Mouse (Mus musculus) forebrain, embryonic 12.5 days (tissue): Measurements from ENCODE around the gene Wdfy3. TPM values are rescaled to one million over a fixed set of nuclear protein-coding genes. Genes with fewer than 3 reads are reported as not detected.

ENCODE experiments used
- ATAC-seq: fragments of 200-750 bp; cut with Nextera tagmentation; 2 replicates; pipeline ENCODE4 v1.8.0; 2017; ENCODE audit warnings: moderate TSS enrichment; ENCODE audit not compliant: low FRiP score
- H3K27ac ChIP-seq: fragments of 300-500 bp; sonication (generic); 2 replicates; pipeline ENCODE4 v1.5.1; 2016; ENCODE audit warnings: mild to moderate bottlenecking
- H3K27me3 ChIP-seq: fragments of 300-500 bp; sonication (generic); 2 replicates; pipeline ENCODE4 v1.6.1; 2016; ENCODE audit warnings: mild to moderate bottlenecking
- H3K36me3 ChIP-seq: fragments of 300-500 bp; sonication (generic); replicated peaks from 2 replicates; pipeline ENCODE4 v1.6.1; 2016; ENCODE audit warnings: mild to moderate bottlenecking
- H3K4me1 ChIP-seq: fragments of 300-500 bp; sonication (generic); 2 replicates; pipeline ENCODE4 v1.6.1; 2016
- H3K4me2 ChIP-seq: fragments of 300-500 bp; sonication (generic); 2 replicates; pipeline ENCODE4 v1.6.1; 2016; ENCODE audit warnings: mild to moderate bottlenecking, moderate library complexity
- H3K4me3 ChIP-seq: fragments of 300-500 bp; sonication (generic); replicated peaks from 2 replicates; pipeline ENCODE4 v1.5.1; 2016; ENCODE audit warnings: mild to moderate bottlenecking
- H3K9ac ChIP-seq: fragments of 300-500 bp; sonication (generic); 2 replicates; pipeline ENCODE4 v1.6.1; 2016; ENCODE audit warnings: mild to moderate bottlenecking
- H3K9me3 ChIP-seq: fragments of 300-500 bp; sonication (generic); 2 replicates; pipeline ENCODE4 v1.6.1; 2016
- WGBS: fragments of 180-500 bp; shearing (Covaris S2); methylation state at CpG from one replicate; pipeline ENCODE4 v1.1.7; 2016; 5-methylcytosine and 5-hydroxymethylcytosine counted together
- polyA plus RNA-seq: library from polyadenylated mRNA; unstranded; fragments of >200 nt; fragmentation: Nextera tagmentation; extraction: Ambion mirVana; gene quantifications from 2 replicates; pipeline ENCODE4 v1.2.1, GENCODE M21; 2016

Gene Wdfy3
- polyA plus RNA-seq, 1 experiment from 2014 or later: 29.7 TPM

DNA sequence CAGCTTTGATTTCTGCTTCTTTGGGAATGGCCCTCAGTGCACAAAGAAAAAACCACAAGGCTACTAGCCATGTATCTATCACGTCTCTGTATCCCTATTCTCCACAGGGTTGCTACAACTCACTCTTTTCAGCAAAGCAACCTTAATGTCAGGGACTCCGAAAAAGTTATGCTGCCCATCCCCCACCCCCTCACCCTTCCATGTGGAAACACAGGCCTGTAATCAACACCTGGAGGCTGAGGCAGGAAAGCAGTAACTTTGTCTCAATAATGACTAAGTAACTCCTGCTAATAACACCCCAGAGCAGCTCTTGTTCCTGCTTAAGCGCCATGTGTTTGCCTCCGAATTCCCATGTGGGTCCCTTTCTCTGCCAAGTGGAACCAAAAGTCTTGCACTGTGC lies 17.3 kb downstream of the Wdfy3 start:
- Histone ChIP-seq H3K36me3 (no peaks in the 10 kb centered on the region), H3K4me2 (no peak overlapping the region), H3K9ac (no peak overlapping the region), H3K27me3 (no peaks in the 10 kb centered on the region), H3K4me3 (no peak overlapping the region), H3K9me3 (no peaks in the 10 kb centered on the region), H3K27ac (no peak overlapping the region), H3K4me1 (peaks cover 15% of the 10 kb centered on the region)
- ATAC-seq: no peak
- 89% methylated on average over 4 of the region's 4 CpGs for WGBS

- peaks cover 10% of the 10 kb centered on the region; the same call in 1 of the 2 replicates for H3K4me1 ChIP-seq
- H3K4me3 ChIP-seq: no peak overlapping the region
- no peaks in the 10 kb centered on the region for H3K27me3 ChIP-seq
- H3K9me3 ChIP-seq: no peaks in the 10 kb centered on the region
- no peak overlapping the region for H3K27ac ChIP-seq
- H3K9ac ChIP-seq: no peak overlapping the region
- WGBS: 97% methylated on average over 1 of the region's 1 CpGs
- no peak overlapping the region for H3K4me2 ChIP-seq
- ATAC-seq: no peak
- no peaks in the 10 kb centered on the region for H3K36me3 ChIP-seq
These were observed 19.0 kb downstream of the Wdfy3 start for GRCm38 (mm10) chr5:102050677-102051076.

DNA sequence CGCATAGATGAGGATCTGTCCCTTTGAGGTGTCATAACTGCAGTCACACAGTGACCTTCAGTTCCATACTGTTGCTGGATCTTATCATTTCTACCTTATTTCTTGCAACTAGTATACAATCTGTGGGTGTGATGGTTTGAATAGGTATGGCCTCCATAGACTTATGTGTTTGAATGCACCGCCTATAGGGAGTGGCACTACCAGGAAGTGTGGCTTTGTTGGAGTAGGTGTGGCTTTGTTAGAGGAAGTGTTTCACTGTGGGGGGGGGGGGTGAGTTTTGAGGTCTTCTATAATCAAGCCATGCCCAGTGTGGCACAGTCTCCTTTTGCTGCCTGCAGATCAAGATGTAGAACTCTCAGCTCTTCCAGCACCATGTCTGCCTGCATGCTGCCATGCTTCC lies 21.3 kb downstream of the Wdfy3 start:
- Histone ChIP-seq H3K27me3 (no peaks in the 10 kb centered on the region), H3K4me1 (no peaks in the 10 kb centered on the region), H3K4me3 (no peak overlapping the region), H3K27ac (no peak overlapping the region), H3K4me2 (no peak overlapping the region), H3K36me3 (no peaks in the 10 kb centered on the region), H3K9ac (no peak overlapping the region), H3K9me3 (no peaks in the 10 kb centered on the region)
- WGBS: 94% methylated on average over 2 of the region's 2 CpGs
- ATAC-seq: no peak

GRCm38 (mm10) chr5:102046617-102047116 lies 23.1 kb downstream of the Wdfy3 start:
- no peak overlapping the region for H3K27ac ChIP-seq
- H3K36me3 ChIP-seq: no peaks in the 10 kb centered on the region
- WGBS: 91% methylated on average over 8 of the region's 8 CpGs
- no peaks in the 10 kb centered on the region for H3K4me1 ChIP-seq
- no peak overlapping the region for H3K9ac ChIP-seq
- H3K4me3 ChIP-seq: no peak overlapping the region
- ATAC-seq: no peak
- H3K27me3 ChIP-seq: no peaks in the 10 kb centered on the region
- no peaks in the 10 kb centered on the region for H3K9me3 ChIP-seq
- no peak overlapping the region for H3K4me2 ChIP-seq

GRCm38 (mm10) chr5:102045636-102046616 lies 23.8 kb downstream of the Wdfy3 start:
- Histone ChIP-seq H3K36me3 (peaks cover 6% of the 10 kb centered on the region), H3K27me3 (no peaks in the 10 kb centered on the region), H3K4me3 (no peak overlapping the region), H3K27ac (no peak overlapping the region), H3K9ac (no peak overlapping the region), H3K4me1 (no peaks in the 10 kb centered on the region), H3K4me2 (no peak overlapping the region), H3K9me3 (no peaks in the 10 kb centered on the region)
- WGBS: 89% methylated on average over 13 of the region's 13 CpGs
- ATAC-seq: 0 out of 2 replicates have a peak, but pooled peaks have one; percentile 30

- WGBS: 93% methylated on average over 8 of the region's 8 CpGs
- Histone ChIP-seq H3K27me3 (no peaks in the 10 kb centered on the region), H3K36me3 (peaks cover 14% of the 10 kb centered on the region), H3K4me1 (no peaks in the 10 kb centered on the region), H3K9me3 (no peaks in the 10 kb centered on the region), H3K4me2 (no peak overlapping the region), H3K4me3 (no peak overlapping the region), H3K27ac (no peak overlapping the region), H3K9ac (no peak overlapping the region)
- ATAC-seq: no peak
These were observed 24.5 kb downstream of the Wdfy3 start for GRCm38 (mm10) chr5:102045177-102045576.

DNA sequence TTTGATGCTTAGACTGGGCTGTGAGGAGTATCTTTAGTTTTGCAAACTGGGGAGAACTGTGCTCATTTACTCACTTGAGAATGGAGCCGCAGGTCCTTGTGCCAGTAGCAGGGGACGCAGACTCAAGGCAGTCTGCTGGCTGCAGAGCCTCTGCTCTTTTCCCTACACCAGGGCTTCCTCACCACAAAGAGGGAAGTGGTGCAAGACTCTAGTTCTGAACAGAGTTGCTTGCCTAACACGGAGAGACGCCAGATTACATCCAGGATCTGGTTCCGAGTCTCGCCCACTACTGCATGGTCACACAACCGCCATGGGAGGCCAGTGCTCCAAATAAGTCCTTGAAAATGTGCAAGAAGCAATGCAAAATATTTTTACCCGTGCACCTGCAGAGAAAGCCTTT lies 36.4 kb downstream of the Wdfy3 start:
- WGBS: 88% methylated on average over 8 of the region's 8 CpGs
- H3K4me3 ChIP-seq: no peak overlapping the region
- H3K36me3 ChIP-seq: peaks cover 97% of the 10 kb centered on the region
- no peak overlapping the region for H3K27ac ChIP-seq
- H3K9ac ChIP-seq: no peak overlapping the region
- H3K27me3 ChIP-seq: no peaks in the 10 kb centered on the region
- ATAC-seq: no peak
- 0 out of 2 replicates have a peak, but pooled peaks cover 3% of the 10 kb centered on the region for H3K9me3 ChIP-seq
- H3K4me2 ChIP-seq: no peak overlapping the region
- no peaks in the 10 kb centered on the region for H3K4me1 ChIP-seq

GRCm38 (mm10) chr5:102032594-102033240 lies 37.0 kb downstream of the Wdfy3 start:
- no peak overlapping the region for H3K9ac ChIP-seq
- ATAC-seq: no peak

GRCm38 (mm10) chr5:102032191-102032590 lies 37.5 kb downstream of the Wdfy3 start:
- H3K9me3 ChIP-seq: 0 out of 2 replicates have a peak, but pooled peaks cover 4% of the 10 kb centered on the region
- H3K4me3 ChIP-seq: no peak overlapping the region
- H3K9ac ChIP-seq: no peak overlapping the region
- H3K36me3 ChIP-seq: peaks cover 94% of the 10 kb centered on the region
- no peaks in the 10 kb centered on the region for H3K27me3 ChIP-seq
- no peak overlapping the region for H3K27ac ChIP-seq
- no peak overlapping the region for H3K4me2 ChIP-seq
- WGBS: 90% methylated on average over 3 of the region's 3 CpGs
- ATAC-seq: no peak
- no peaks in the 10 kb centered on the region for H3K4me1 ChIP-seq

More at GRCm38 (mm10) chr5:102032594-102033240, 37.0 kb downstream of the Wdfy3 start:
- Histone ChIP-seq H3K27ac (no peak overlapping the region), H3K27me3 (no peaks in the 10 kb centered on the region), H3K4me3 (no peak overlapping the region), H3K4me2 (no peak overlapping the region), H3K9me3 (0 out of 2 replicates have a peak, but pooled peaks cover 4% of the 10 kb centered on the region), H3K4me1 (no peaks in the 10 kb centered on the region), H3K36me3 (peaks cover 94% of the 10 kb centered on the region)
- WGBS: 93% methylated on average over 22 of the region's 22 CpGs

- Histone ChIP-seq H3K27me3 (no peaks in the 10 kb centered on the region), H3K36me3 (peaks cover 57% of the 10 kb centered on the region), H3K9ac (no peak overlapping the region), H3K9me3 (0 out of 2 replicates have a peak, but pooled peaks cover 2% of the 10 kb centered on the region), H3K4me1 (no peaks in the 10 kb centered on the region), H3K4me2 (no peak overlapping the region), H3K4me3 (no peak overlapping the region), H3K27ac (no peak overlapping the region)
- 96% methylated on average over 11 of the region's 11 CpGs for WGBS
- no peak for ATAC-seq
These were observed 46.3 kb downstream of the Wdfy3 start for GRCm38 (mm10) chr5:102023376-102023775.

DNA sequence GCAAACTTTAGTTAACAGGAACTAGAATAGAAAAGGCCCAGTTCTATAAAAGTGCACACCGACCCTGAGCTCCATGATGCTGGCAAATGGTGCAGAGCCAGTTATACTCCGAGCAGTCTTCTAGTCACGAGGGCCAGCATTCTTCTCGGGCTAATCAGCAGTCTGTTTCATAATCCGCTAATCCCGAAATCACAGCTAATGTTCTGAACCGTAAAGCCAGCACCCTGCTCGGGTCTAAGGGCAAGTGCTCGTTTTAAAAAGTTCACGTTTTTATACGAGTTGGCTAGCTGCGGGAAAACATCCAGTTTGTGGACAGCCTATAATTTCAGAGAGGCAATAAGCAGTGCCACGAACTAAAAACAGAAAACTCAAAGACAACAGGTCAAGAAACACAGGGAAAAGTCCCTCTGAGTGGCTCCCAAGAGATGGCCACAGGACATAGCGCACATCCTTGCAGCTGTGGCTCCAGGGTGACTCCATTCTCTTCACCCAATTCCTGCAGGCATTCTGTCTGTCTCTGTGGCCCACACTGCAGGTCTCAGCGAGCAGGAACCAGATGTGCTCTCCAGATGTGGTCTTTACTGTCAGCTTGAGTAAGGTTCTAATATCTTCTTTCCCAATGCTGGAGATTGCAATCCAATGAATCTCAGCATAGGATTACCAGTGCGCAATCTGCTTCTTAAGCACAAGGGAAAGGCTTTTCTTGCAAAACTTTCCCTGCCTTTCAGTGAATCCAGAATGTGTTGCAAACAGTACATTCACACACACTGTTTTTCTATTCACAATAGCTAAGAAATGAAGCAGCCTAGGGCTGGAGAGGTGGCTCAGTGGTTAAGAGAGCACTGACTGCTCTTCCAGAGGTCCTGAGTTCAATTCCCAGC lies 47.5 kb downstream of the Wdfy3 start:
- ATAC-seq: no peak
- no peak overlapping the region for H3K9ac ChIP-seq
- peaks cover 54% of the 10 kb centered on the region for H3K36me3 ChIP-seq
- H3K27ac ChIP-seq: no peak overlapping the region
- no peaks in the 10 kb centered on the region for H3K9me3 ChIP-seq
- H3K4me2 ChIP-seq: no peak overlapping the region
- 91% methylated on average over 16 of the region's 16 CpGs for WGBS
- H3K27me3 ChIP-seq: no peaks in the 10 kb centered on the region
- no peaks in the 10 kb centered on the region for H3K4me1 ChIP-seq
- H3K4me3 ChIP-seq: no peak overlapping the region
